Mouse (Mus musculus) bone marrow macrophage, adult 2 months (primary cell): ENCODE measurements around the gene Nipal3.

Source experiments
- CTCF ChIP-seq: IDR thresholded peaks from 2 replicates; pipeline ENCODE4 v1.5.1; 2012; ENCODE audit warnings: low read depth, mild to moderate bottlenecking, low read length, moderate library complexity
- POLR2A ChIP-seq: IDR thresholded peaks from 2 replicates; pipeline ENCODE4 v1.6.1; 2012; ENCODE audit warnings: mild to moderate bottlenecking, low read depth, low read length, borderline replicate concordance

DNA sequence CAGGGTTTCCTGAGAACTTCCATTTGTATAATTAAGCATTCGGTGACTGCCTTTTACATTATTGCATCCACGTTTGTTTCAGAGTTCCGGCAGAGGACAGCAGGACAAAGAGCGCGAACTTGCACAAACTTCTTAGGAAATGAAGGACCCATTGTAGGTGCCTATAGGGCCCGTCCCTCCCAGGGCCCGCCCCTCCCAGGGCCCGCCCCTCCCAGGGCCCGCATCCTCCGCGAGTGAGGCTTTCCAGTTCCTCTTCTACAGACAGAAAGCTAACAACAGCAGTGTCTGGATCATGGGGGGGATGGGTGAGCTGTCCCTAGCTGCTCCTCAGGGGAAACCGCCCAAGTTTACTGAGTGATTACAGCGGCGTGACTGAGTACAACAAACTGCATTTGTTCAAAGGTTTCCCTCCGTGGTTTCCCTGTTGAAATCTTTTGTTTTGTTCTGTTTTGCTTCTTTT lies 55.6 kb downstream of the Nipal3 start:
- no peak for TF ChIP-seq CTCF
- no peak for TF ChIP-seq POLR2A
